Mouse (Mus musculus) ZHBTc4 (cell line): ENCODE results near the gene Tpgs1.
"Not testable (repeated sequence)": the region's sequence is repeated elsewhere in the genome, so short reads cannot be mapped to it uniquely, and the experiment has no call there.

Source experiments
- DNase-seq: peaks from one replicate; pipeline ENCODE4 v3.0.0-alpha.2; 2011; ENCODE audit warnings: low read depth, low spot score

Tpgs1 gene

GRCm38 (mm10) chr10:79691986-79692548 lies 22.9 kb downstream of the Tpgs1 start:
- DNase-seq, result peak; percentile 74

DNA sequence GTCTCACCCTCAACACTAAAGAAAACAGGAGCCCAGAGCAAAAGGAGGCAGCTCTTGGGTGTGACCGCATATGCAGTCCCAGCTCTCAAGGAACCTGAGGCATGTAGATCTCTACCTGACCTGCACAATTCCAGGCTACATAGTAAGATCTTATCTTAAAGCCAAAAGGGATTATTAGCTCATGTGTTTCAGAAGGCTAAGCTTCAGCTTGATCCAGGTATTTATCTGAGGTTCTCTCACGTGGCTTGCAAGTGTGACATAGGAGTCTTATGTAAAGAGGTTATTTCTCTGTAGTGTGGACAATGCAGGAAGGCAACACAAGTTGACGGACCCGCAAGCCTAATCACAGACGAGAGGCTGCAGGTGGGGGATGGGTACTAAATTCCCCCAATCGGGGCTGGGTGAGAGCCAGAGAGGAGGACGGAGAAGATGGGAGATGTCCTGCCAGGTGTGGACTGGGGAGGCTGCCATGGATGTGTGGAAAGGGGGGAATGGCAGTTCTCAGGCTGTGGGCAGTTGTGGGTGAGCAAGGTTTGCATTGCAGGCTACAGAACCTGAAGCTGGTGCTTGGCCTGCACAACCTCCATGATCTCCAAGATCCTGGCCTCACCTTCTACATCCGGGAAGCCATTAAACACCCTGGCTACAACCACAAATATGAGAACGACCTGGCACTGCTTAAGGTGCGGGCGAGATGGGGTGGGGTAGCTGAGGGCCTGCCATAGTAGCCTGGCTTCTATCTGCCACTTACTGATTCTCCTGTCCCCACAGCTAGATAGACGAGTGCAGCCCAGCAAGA lies 24.6 kb downstream of the Tpgs1 start:
- no peak for DNase-seq

DNA sequence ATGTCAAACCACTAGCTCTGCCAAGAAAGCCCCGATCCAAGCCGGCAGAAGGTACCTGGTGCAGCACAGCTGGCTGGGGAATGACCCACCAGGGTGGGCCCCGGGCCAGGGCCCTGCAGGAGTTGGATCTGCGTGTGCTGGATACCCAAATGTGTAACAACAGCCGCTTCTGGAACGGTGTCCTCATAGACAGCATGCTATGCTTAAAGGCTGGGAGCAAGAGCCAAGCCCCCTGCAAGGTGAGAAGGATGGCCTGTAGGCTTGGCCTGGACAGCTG lies 25.1 kb downstream of the Tpgs1 start:
- no peak for DNase-seq

- DNase-seq, result peak; percentile 89
Observed at GRCm38 (mm10) chr10:79695231-79696128, 26.3 kb downstream of the Tpgs1 start.

DNA sequence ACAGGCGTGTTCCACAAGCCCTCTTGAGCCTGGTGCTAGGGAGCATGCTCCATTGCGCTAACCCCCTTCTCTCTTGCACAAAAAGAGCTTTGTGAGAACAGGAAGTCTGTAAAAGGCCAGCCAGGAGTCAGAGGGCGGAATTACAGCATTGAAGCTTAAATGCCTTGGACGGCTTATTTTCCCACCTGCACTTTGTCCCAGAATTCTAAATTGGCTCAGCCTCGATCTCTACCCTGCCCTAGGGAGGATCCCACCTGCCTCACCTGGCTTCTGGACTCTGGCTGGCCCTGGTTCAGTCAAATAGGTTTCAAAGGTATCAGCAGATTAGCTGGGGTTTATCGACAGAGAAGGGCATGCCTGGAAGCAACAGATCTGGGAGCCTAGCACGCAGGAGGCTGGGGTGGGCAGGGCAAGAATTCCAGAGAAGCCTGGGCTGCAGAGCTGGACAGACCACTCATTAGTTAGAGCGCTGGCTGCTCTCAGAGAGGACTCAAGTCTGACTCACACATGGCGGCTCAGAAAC lies 27.0 kb downstream of the Tpgs1 start:
- no peak for DNase-seq

- DNase-seq, result no peak
Observed at GRCm38 (mm10) chr10:79697916-79698315, 28.7 kb downstream of the Tpgs1 start.

- no peak for DNase-seq
Observed at GRCm38 (mm10) chr10:79698459-79698858, 29.3 kb downstream of the Tpgs1 start.

- DNase-seq, result no peak
Observed at GRCm38 (mm10) chr10:79700676-79701075, 31.5 kb downstream of the Tpgs1 start.

DNA sequence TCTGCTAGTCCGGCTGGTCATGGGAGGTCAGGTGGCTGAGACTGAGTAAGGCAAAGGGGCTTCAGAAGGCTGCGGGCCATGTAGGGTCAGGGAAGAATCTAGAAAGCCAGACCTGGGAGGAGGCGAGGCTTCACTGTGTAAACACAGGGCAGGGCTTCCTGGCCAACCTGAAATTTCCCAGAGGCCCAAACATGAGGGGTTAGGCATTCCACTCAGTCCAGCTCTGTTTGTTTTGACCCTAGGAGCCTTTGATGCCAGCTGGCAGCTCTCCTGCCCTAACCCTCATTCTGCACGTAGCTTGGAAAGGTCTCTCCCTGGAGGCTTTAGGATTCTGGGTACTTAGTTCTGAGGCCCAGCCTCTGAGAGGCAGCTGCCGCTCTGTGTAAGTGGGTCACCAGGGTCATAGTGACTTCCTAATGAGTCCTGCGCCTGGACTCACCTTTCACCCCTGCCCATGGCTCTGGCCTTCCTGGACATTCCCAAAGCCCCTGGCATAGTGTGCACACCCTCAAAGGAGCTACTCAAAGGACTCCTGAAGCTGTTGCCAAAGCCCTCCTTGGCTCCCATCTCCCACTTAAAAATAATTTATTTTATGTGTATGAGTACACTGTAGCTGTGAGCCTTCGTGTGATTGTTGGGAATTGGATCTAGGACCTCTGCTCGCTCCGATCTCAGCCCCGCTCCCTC lies 32.4 kb downstream of the Tpgs1 start:
- no peak for DNase-seq

- DNase-seq, result not testable (repeated sequence)
Observed at GRCm38 (mm10) chr10:79702970-79703369, 33.8 kb downstream of the Tpgs1 start.

- no peak for DNase-seq
Observed at GRCm38 (mm10) chr10:79703541-79703940, 34.4 kb downstream of the Tpgs1 start.

- DNase-seq, result peak; percentile 100
Observed at GRCm38 (mm10) chr10:79704065-79704969, 35.1 kb downstream of the Tpgs1 start, which contains the start of gene Bsg. Gene Bsg (plus strand): TSS chr10:79704491.

DNA sequence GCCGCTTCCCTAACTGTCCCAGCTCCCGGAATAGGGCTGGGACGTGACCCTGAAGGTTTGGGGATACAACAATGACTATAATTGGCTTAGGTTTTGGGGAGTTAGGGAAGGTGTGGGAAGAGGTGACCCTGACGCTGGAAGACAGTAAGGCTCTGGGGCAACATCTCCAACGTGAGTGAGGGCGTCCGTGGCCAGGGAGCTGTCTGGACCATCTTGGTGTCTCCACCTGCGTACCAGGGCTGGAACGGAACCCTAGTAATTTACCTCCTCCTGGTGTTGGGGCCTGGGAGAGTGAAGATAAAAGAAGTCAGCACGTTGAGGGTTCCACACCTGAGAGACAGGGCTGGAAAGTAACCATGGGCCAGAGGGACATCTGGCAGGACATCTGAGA lies 35.8 kb downstream of the Tpgs1 start:
- DNase-seq, result no peak

DNA sequence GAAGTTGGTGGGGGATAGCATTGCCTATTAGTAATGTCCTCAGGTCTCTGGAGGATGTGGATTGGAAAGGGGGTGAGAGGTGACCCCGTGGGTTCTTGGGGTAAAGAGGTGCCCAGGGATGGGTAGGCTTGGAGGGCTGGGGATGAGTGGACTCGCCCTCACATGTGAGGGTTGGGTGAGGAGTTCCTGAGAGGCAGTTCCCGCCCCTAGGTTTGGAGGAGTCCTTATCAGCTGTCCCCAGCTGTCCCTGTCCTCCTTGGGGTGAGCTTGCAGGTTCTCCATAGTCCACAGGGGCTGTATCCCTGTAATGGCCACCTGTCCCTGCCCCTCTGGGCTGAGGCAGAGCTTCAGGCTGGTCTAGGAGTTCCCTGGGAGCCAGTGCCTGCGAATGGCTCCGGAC lies 36.8 kb downstream of the Tpgs1 start:
- no peak for DNase-seq

- DNase-seq, result no peak
Observed at GRCm38 (mm10) chr10:79706406-79707094, 37.4 kb downstream of the Tpgs1 start.

GRCm38 (mm10) chr10:79707162-79707561 lies 38.0 kb downstream of the Tpgs1 start:
- no peak for DNase-seq

DNA sequence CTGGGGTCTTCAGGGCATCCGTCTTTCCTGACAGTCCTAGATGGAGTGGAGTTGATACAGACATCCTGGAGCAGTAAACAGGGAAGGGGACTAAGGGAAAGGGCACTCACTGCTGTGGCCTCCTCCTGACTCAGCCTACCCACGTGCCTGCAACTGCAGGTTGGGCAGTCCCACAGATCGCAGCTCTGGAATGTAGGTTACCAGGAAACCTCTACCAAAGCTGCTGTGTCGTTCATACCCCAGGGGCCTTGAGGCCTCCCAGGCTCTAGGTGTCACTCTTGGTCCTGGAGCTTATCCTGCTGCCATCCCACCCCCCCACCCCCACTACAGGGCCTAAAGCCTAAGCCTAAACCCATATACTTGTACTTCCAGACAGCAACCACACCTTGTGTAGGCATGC lies 38.6 kb downstream of the Tpgs1 start:
- peak; percentile 84 for DNase-seq

GRCm38 (mm10) chr10:79708668-79709067 lies 39.5 kb downstream of the Tpgs1 start:
- no peak for DNase-seq

DNA sequence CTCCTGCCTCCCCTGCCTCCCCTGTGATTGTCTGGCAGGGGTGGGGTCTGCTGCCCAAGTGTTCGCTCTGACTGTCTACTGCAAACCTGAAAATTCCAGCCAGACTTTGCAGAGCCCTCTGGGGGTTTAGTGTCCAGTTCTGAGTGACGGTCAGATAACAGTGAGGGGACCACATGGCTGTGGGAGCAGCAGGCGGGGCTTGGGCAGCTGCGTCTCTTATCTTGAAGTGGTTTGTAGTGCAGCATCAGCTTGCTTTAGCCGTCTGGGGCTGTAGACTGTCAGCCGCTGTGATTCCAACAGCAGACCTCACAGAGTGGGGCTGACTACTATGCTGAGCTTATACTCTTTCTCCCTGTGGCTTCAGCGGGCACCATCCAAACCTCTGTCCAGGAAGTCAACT lies 40.1 kb downstream of the Tpgs1 start:
- DNase-seq, result no peak

DNA sequence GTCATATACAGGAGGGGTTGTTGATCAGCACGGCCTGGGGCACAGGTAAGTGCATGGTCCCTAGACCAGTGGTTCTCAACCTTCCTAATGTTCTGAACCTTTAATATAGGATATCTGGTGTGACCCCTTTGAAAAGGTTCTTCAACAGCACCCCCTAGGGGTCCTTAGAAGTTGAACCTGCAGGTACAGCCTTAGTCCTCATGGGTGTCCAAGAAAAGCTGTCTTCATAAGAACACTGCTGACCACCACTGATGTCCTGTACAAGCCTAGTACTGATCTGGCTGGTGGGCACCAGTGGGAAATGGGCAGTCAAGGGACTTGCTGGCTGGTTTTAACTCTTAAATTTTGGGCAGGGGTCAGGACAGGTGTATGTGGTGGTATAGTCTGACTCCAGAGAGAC lies 42.9 kb downstream of the Tpgs1 start:
- DNase-seq, result peak; percentile 70
